Mouse (Mus musculus) neutrophil, adult 5-6 weeks (primary cell): Measurements from ENCODE around the gene Nicn1. TPM values are rescaled to one million over a fixed set of nuclear protein-coding genes. Genes with fewer than 3 reads are reported as not detected.
"Not testable (repeated sequence)": the region's sequence is repeated elsewhere in the genome, so short reads cannot be mapped to it uniquely, and the experiment has no call there.

Experiments
- ATAC-seq: fragments of 151-379, 151-347 bp; 2 replicates; pipeline ENCODE4 v1.8.0; 2017; ENCODE audit warnings: mild to moderate bottlenecking, moderate TSS enrichment; ENCODE audit not compliant: insufficient number of reproducible peaks, poor library complexity, low FRiP score, severe bottlenecking; ENCODE audit errors: extremely low read depth
- total RNA-seq: library from RNA; stranded (forward); fragments of 200-1000 nt; gene quantifications from 2 replicates; pipeline ENCODE4 v1.2.3, GENCODE M21; 2017

Gene Nicn1
- total RNA-seq, result 4.3 and 4.4 TPM in 2 replicates

DNA sequence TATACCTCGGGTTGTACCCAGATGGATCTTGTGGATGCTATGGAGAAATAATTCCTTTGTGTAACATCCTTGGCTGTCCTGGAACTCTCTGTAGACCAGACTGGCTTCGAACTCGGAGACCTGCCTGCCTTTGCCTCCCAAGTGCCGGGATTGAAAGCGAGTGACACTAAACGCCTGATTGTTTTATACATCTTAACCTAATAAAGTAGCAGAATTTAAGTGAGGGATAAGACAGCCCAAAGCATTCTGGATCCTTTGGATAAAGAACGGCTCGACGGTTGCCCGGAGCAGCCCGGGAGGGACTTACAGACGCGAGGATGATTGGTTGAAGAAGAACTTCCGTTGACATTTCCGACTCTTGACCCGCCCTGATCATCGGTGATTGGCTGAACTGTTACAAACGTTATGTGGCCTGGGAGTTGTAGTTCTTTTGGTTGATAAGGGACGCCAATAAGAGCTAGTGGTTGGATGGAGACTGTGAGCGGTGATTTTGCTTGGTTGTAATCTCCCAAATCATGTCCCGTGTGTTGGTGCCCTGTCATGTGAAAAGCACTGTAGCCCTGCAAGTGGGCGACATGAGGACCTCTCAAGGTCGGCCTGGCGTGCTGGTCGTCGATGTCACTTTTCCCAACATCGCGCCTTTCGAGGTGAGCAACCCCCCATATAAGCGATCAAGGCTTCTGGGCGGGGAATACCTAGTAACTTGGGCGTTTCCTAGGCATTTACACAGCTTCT is at the start of gene Nicn1:
Gene Nicn1, plus strand, starts transcription at position 414 of the 735 bp plus-strand sequence.
- ATAC-seq, result peak; percentile 100

DNA sequence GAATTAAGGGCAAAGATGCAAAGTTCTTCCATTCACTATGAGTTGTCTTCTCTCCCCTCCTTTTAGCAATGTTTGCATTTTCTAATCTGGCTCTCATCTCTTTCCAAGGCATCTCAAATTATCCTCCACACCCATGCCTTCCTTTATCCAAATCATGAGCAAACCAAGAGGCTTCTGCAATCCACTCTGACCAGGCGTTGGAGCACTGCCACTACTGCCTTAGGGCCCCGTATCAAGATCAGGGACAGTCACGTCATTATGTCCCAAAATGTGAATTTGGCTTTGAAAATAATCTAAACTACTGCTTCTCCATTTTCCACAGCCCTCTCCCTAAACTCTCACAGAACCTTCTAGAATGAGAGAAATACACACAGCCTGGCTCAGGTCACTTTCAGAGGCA is 45.7 kb upstream of the Nicn1 start:
- no peak for ATAC-seq

DNA sequence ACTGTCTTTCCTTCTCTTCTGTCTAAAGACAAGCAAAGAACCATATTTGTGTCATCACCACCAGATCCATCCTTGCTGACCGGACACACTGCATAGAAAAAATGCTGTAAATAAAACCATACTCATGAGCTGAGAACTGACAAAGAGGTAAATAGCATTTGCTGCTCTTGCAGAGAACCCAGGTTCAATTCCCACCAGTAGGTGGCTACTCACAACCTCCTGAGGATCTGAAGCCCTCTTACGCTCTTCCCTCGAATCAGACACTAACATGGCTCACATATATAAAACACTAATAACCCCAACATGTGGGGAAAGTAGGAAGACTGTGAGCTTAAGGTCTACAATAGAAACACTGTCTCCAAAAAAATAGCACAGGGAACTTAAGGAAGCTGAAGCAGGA is 45.2 kb upstream of the Nicn1 start:
- ATAC-seq, result no peak

DNA sequence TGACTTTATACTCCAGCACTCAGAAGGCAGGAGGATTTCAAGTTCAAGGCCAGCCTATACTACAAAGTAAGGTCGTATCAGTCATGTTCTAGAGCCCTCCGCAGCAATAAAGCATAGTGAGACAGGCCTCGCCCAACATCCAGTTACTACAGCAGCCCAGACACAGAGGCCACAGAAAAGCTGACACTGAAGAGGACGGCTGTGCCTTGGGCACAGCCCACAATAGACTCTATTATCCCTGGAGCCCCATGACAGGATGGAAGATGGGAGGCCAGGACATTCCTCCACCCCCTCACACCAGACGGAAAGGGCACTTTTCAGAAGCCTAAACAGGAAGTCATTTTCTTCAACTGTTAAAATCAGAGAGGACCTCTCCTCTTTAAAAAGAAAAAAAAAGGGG is 41.3 kb upstream of the Nicn1 start:
- no peak for ATAC-seq

DNA sequence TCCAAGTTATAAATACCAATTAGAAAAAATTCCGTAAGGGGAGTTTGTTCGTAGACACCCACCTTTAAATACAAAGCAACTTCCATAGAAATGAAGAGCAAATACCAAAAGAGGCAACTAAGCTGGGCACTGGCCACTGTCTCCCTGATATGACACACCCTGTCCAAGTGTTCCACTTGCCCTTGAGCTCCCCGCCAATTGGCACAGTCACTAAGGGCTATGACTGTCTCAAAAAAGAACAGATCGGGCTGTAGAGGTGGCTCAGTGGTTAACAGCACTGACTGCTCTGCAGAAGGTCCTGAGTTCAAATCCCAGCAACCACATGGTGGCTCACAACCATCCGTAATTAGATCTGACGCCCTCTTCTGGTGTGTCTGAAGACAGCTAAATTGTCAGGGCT is 38.4 kb upstream of the Nicn1 start:
- ATAC-seq, result no peak

DNA sequence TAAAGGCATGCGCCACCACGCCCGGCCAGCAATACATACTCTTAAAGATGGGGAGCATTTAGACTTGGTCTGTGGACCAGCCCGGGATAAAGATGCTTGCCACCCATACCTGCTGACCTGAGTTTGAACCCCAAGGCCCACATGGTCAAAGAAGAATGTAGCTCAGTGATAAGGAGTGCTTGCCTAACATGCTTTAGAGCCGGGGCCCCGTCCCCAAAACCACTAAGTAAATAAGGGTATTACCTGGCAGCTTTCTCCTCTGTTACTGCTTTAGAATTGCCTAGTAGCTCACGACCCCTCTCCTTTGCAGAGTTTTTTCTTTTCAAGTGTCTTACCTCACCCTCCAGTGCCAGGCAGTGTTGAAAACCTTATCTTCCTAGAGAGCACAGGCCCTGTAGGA is 37.5 kb upstream of the Nicn1 start:
- ATAC-seq, result no peak

DNA sequence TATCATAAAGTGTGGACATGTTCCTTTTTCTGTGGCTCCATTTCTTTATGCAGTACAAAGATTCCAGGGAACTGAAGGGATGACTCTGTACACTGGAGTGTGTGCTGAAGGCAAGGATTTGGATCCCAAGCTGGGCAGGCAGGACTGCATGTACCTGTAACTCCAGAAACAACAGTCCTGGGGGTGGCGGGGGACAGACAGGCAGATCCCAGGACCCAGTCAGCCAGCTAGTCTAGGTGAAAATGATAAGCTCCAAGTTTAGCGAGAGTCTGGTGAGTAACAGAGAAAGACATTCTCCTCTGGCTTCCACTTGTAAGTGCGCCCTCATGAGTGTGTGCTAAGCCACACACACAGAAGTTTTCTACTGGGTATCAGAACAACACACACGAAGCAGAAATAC is 29.7 kb upstream of the Nicn1 start:
- no peak for ATAC-seq

DNA sequence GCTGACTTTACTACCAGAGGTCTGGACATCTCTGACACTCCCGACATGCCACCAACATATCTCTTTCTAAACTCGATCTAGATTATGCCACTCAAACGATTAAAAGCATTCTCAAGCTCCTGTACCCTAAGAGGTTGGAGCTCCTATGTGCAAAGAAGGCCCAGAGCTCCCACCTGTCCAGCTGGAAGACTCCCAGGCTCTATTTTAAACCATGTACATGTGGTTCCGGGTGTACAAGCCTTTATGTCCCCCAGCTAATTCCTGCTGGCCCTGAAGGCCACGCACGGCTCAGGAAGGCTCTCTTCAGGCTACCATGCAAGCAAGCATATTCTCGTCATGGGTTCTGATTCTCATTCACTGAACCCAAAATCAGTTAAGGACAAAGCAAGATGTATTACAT is 28.4 kb upstream of the Nicn1 start:
- ATAC-seq, result no peak

DNA sequence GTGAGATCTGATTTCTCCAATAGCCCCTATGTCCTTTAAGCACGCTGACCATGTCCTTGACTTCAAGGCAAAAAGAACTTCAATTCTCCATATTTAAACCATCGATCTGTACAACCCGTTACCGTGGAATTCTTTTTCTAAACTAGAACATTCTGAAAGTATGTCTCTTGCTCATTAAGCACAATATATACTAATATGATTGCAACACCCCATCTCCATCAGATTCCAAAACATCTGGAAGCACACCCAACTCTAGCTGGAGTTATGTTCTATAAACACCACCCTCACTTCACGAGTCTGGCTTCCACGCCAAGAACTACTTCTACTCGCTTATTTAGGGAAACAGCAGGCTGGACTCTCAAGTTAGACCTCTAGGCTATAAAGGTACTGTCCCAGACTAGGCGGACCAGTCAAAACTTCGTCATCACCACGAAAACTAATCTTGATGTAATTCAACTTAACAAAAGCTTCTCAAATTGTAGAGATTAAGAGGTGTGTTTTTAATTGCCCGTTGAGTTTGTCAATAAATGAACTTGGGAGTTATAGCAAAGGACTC is 27.7 kb upstream of the Nicn1 start:
- ATAC-seq, result no peak

DNA sequence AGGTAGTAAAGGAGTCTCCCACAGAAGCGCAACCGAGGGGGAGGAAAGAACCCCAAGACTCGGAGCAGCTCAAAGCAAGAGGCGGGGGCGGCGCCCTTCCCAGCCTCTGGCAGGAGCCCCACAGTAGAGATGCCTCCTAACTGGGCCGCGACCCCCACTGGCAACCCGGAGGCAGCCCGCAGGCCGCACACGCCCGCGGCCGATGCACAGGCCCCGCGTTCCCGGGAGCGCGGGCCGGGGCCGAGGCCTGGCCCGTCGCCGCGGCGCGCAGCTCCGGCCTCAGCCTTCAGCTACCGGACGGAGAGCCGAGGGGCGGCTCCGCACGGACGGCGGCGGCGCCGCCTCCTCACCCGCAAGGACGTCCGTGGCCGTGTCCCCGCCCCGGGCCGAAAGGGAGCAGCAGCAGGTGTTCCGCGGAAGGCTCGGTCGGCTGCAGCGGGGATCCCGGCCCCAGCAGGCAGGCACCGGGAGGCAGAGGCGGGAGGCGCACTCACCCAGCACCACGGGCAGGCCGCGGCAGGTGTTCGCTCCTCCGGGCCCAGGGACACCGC is 27.0 kb upstream of the Nicn1 start:
- no peak for ATAC-seq

DNA sequence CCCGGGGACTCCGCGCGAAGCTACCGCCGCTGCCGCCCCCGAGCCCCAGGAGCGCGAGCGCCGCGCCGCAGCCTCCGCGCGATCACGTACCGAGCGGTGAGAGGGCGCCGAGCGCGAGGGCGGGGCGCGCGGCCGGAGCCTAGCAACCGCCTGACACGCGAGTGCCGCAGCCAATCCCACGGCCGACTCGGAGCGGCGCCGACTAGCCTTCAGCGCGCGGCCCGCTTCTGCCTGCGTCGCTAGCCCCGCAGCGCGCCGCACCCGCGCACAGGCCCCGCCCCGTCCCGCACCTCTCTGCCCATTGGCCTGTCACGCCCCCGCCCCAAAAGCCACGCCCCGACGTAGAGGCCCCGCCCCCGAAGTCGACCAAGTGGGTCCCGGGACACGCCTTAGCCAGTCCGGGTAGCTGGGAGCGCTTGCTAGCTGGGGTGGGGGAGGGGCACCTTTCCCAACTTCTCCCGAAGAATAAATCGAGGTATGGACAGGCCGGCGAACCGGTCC is 26.5 kb upstream of the Nicn1 start, which contains the start of gene Dag1:
Gene Dag1, minus strand, starts transcription at position 269 of the 501 bp plus-strand sequence.
- peak; percentile 80 for ATAC-seq

DNA sequence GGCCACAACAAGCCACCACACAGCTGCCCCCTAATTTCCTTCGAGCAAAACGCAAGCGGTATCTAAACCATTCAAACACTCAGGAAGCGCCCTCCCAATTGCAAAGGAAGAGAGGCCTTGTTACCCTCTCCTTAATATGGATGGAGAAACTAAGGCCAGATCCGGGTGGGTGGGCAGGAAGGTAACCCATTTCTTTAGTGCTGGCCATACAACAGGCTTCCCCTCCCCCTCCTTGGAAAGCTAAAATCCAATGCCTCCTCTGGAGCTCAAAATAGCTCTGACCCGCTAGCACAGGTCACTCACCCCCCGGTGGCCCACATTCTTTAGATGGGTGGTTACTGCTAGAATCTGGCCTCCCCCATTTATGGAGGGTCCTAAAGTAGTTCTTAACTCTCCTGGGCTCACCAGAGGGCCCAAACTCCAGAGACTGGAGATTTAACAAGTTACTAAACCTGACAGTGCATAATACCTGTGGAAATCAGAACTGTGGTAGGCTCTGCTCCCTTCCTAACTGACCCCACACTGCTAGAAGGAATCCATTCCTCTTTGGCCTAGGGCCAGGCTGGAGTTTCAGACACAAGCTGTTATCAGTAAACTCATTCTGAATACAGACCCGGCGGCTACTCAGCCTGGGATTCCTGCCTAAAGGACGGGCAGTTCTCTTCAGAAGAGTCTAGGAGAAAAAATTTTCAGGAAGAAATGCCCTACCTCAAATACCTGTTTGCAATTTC is 25.9 kb upstream of the Nicn1 start:
- no peak for ATAC-seq

DNA sequence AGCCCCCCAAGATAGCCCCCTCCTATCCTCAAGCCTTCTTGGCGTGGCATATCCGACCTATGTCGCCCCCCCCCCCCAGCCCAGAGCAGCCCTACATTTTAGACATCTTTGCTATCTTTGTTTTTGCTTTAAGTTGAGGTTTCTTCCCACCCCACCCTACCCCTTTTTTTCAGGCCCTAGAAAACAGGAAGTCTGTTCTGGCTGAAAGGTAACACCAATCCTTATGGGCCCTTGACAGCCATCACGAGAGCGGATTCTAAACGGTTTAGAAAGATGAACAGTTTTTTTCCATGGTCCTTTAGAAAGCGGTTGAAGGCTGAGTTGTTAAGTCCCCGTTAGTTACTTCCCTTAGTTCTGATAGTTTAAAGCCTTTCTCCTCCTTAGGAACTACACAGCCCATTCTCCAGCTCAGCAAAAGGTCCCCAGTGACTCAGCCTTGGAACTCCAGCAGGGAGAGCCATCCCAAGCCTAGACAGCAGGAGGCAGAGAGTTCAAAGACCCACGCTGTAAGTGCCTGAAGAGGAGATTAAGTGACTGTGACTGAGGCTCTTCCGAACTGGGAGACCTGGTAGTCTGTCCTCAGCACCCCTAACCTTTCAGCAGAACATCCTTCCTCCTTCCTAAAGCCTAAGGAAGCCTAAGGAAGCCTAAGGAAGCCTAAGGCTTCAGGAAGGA is 23.8 kb upstream of the Nicn1 start:
- ATAC-seq, result no peak

DNA sequence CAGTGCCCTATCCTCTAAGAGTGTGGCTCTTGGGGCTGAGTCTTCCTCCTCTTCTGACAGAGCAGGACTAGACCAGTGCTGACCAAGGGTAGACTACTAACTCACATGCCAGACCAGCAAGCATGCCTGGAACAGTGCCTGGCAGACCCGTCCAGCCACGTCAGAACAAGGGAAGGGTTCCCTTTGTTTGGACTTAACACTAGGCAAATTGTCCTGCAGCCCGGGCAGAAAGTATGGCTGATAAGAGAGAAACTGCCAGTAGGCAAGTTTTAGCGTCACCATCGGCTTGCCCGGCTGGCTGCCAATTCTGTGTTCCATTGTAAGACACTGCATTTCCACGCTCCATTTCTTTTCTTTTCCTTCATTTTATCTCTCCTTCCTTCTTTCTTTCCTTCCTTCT is 22.5 kb upstream of the Nicn1 start:
- no peak for ATAC-seq

DNA sequence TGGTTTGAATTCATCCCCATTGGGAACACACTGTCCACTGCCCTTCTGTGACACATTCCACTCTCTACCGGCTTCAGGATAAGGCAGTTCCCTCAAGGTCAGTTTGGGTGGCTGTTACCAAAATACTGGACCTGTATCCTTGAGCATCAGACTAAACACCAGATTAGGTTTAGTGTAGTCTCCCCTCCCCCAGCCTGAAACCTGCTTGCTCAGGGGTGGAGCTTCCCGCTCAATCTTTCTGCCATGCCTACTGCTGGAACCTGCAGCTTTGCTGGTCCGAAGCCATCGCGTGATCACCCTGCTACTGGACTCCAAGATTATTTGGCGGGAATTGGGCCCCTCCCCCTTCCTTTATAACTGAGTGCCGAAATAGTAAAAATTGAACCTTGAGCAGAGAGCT is 21.5 kb upstream of the Nicn1 start:
- ATAC-seq, result not testable (repeated sequence)

DNA sequence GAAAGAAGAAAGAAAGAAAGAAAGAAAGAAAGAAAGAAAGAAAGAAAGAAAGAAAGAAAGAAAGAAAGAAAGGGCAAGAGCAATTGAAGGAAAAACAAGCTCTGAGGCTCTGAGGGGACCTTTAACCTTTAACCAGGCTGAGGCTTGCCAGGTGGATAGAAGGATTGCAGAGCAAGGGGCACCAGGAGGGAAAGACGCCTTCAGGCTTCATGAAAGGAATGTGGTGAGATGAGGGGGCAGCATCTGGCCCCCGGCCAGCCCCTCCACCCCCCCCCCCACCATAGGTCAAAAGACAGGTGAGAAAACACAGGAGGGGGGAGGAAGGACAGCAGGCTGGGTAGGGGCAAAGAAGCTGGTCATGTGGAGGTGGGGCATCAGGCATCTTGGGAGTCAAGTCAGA is 18.3 kb upstream of the Nicn1 start:
- no peak for ATAC-seq

DNA sequence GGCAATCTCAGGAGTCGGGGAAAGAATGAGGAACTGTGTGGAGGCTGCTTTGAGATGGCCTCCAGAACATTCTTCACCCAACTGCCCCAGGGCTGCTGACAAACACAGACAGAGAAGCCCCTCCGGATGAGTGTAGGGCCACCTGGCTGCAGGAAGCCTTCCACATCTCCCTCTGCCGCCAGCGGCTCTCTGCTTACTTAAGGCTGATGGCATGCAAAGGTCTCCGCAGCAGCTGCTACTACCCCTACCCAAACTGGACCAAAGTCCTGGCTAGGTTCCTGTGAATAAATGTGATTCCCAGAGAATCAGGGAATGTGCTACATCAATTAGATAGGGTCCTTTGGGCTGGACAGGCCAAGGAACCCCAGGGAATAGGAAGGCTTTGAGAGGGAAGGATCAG is 17.5 kb upstream of the Nicn1 start:
- no peak for ATAC-seq

DNA sequence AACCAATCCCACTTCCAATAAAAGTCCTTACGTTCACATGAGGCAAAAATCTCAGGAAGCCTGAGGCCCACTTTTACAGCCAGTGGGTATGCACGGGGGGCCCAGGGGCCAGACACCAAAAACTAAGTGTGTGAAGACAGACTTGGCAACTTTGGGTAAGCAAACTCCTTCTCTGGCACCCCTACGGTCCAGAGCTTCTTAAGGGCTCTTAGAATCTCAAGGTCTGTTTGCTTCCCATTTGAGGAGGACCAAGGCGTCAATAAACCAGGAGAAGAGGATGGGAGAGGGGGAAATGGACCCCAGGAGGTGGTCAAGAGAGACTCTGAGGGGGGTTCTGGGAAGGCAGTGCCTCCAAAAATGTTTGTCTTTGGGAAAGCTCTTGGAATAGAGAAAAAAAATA is 16.7 kb upstream of the Nicn1 start:
- no peak for ATAC-seq
